Mouse (Mus musculus) cerebral cortex, adult 2 months (tissue): ENCODE data around the gene Ncbp3.

Source experiments
- WGBS: fragments of 180-500 bp; shearing (Covaris S2); methylation state at CpG from one replicate; pipeline ENCODE4 v1.1.7; 2018; 5-methylcytosine and 5-hydroxymethylcytosine counted together

Ncbp3 gene

DNA sequence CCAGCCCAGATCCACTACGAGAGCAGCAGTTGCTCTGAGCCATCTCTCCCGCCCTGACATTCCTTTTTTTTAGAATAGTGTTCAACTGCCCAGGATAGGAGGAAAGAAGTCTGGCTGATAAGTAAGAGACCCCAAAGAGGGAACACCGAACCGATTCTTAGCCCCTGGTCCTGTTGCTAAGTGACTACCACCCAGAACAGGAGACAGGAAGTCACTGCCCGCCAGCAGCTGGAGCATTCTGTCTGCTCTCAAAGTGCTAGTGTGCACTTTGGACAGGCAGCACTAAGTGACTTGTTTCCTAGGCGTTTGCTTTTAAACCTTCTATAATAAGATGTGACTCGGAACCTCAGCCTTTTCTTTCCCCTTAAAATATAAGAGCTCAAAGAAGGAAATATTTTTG, 37.8 kb downstream of the Ncbp3 start:
- 34% methylated on average over 7 of the region's 7 CpGs for WGBS

DNA sequence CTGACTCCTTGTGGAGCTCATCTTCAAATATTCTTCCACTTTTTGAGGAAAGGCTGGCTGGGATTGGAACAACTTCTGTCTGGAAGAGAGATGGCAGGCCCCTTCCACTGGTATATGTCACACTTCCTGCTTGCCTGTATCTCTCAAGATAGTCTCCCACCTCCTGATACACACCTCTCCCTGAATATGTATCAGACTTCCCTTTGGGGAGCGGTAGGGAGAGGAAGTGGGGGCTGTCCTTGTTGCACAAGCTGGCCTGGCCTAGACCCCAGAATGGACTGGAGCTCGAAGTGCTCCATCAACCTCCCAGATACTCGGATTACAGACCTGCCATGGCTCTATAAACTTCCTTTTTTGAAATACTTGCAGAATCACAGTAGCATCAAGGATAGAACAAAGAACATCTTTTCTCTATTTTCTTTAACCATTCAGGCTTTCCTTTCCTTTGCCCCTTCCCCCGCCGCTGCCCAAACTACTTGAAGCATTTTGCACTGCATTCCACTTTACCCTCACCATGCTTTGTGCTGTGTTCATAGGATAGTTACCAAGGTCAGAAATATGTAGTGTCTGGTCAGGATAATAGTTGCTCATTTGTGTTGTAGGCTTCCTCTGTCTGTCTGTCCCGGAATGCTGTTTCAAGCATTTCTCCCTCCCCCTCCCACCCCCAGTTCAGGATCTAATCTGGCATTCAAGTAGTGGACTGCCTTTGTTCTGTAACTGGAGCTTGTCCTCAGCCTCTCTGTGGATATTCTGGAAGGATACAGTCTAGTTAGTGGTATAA, 40.3 kb downstream of the Ncbp3 start:
- 46% methylated on average over 6 of the region's 6 CpGs for WGBS

DNA sequence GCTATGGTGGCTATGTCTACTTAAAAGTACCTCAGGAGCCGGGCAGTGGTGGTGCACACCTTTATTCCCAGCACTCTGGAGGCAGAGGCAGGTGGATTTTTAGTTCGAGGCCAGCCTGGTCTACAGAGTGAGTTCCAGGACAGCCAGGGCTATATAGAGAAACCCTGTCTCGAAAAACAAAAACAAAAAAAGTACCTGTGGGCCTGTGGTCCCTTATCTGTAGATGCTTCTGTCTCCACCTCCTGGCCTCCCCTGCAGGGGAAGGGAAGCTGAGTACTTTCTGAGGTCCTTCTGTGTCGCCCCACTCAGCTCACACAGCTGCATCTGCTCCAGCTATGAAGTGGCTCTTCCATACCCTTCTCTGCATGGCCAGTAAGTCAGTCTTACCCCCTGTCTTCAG, 42.7 kb downstream of the Ncbp3 start, which contains the start of gene Itgae:
Itgae (plus strand) TSS at position 301 of the 400 bp plus-strand sequence.
- 92% methylated on average over 4 of the region's 4 CpGs for WGBS

DNA sequence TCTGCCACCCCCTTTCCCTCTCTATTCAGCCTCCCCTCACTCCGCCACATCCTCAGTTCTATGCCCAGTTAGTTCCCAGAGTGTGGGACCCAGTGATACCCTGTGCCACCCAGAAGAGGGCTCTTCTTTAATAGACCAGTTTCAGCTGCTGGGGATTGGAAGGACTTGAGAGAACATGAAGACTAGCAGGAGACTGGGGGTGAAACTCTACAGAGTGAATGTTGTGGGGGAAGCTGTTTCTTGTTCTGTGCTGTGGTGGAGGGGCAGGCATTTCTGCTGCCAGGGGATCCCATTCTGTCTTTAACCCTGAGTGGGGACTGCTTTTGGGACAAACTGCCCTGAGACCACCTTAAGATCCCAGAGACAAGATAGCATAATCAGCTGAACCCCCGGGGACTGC, 43.2 kb downstream of the Ncbp3 start:
- 84% methylated on average over 2 of the region's 2 CpGs for WGBS

DNA sequence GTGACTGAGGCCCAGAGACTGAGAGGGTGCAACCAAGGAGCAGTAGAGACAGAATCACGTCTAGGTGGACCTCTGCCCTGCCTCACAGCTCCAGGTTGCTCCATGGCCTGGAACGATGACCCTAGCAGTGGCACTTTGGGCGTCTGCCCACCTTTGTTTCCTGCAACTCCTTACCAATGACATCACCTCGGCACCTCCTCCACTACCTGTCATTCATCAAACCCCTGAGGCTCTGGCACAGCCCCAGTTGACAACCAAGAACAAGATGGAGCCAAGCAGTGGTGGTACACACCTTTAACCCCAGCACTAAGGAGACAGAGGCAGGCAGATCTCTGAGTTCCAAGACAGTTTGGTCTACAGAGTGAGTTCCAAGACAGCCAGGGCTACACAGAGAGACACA, 44.5 kb downstream of the Ncbp3 start:
- 83% methylated on average over 4 of the region's 4 CpGs for WGBS

DNA sequence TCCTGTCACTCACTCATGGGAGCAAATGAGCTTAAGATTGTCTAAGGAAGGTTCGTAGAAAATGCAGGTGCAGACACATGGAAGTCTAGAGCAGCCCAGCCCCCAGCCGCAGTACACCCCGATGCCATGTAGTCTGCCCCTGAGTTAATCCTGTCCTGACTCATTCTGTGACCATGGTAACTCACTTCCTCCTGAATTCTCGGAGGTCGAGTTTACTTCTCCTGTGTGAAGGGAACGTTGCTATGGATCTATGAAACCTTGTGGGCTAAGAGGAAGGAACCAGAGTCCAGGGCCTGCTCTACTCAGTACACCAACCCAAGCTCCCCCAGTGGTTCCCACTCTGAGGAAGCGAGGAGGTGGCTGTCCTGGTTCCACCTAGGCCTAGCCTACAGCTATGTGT, 45.3 kb downstream of the Ncbp3 start:
- WGBS = 62% methylated on average over 7 of the region's 7 CpGs

DNA sequence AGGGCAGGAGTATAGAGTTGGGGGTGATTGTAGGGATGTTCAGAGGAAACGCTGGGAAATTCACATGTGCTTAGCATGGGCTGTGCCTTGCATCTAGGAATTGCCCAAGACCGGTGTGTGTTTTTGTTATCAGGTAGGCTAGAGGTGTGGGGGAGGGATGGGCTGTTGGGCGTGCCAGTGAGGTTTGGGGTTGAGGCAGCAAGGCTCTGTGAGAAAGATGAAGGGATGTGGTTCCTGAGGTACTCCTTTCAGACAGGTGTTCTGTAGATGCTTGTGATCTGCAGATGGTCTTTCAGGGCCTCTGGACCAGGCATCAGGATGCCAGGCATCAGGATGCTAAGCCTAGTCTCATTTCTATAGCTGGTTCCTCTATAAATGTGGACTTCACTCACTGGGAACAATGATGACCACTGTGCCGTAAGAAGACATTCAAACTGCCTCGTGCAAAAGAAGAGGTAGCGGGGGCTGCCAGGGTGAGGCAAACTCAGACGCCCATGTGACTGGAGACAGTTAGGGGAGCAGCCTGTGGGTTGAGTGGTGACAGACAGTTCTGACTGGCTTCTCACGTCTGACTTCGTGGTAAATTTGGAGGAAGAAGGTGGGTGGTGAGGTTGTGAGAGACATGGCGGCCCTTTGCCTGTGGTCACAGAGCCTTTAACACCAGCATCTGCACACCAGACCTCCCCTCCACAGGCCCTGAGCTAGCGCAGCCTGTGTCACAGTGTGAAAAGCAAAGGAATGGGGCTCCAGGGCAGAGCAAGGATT, 46.8 kb downstream of the Ncbp3 start:
- WGBS = 77% methylated on average over 11 of the region's 11 CpGs

DNA sequence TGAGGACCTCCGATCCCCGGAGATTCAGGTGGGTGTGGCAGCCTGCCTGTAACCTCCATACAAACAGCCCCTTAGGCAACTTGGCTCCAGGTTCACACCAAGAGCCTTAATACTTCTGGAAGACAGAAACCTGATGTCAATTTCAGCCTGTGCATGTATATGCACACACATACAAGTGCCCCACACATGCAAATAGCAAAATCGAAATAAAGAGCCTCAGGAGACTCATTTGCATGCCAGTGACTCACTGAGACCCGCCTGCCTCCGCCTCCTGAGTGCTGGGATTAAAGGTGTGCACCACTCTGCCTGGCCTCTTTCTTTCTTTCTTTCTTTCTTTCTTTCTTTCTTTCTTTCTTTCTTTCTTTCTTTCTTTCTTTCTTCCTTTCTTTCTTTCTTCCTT, 51.3 kb downstream of the Ncbp3 start:
- WGBS = 46% methylated on average over 5 of the region's 5 CpGs

DNA sequence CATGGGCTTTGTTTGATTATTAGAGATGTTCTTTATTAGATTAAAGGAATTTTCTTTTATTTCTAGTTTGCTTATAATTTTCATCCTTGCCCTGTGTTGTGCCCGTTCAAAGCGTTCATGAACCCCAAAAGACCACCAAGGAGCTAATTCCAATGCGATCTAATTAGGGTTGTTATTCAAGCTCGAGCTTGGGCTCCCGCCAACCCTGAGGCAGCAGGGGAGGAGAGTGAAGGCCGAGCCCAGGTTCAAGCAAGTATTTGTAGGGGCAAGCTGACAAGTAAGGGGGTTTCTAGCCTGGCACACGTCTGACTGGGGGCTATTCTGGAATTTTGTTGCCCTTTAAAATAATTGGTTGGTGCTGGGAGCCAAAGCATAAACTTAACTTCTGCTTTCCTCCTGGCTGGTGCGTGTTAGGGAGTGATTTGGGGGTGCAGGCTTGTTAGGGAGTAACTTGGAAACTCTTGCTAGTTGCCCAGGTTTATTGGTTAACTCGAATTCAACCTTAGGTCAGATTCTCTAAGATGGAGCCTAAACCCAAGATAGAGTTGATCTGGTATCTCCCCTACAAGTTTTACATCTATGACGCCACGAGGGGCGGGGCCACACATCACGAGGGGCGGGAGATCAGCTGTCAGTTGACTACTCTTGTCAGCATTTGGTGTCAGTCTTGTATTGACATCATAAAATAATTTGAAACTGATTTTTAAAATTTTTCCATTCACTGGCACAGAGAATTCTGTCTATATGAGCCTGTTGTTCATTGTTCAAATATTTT, 52.6 kb downstream of the Ncbp3 start:
- 60% methylated on average over 14 of the region's 14 CpGs for WGBS

DNA sequence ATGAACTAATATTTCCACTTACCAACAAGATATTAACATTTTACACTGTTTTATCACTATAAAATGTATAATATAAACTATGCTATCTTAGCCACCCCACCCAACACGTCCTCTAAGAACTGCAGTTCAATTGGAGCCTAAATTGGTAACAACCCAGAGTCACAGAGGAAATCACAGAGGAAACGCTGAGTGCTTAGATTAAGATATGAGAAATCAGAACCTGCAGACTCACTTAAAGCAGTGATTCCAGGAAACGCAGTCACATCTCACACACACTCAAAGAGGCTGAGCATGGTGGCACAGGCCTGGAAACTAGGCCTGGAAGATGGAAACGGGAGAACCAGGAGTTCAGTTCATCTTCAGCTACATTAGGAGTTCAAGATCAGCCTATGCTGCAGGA, 53.7 kb downstream of the Ncbp3 start:
- 86% methylated on average over 4 of the region's 4 CpGs for WGBS

DNA sequence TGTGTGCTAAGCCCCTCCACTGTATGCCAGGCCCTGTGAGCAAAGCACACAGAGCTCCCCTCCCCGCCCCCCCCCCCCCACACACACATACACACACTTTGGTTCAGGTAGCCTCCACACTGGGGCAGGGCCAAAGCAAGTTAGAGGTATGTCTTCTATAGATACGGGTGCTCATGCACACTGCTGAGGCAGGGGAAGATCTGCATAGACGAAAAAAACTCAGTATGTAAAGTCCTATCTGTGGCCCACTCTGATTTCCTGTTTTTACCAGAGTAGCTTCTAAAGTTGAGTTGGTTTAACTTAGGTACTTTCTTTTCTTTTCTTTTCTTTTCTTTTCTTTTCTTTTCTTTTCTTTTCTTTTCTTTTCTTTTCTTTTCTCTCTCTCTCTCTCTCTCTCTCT, 57.7 kb downstream of the Ncbp3 start:
- WGBS = 66% methylated on average over 3 of the region's 3 CpGs

DNA sequence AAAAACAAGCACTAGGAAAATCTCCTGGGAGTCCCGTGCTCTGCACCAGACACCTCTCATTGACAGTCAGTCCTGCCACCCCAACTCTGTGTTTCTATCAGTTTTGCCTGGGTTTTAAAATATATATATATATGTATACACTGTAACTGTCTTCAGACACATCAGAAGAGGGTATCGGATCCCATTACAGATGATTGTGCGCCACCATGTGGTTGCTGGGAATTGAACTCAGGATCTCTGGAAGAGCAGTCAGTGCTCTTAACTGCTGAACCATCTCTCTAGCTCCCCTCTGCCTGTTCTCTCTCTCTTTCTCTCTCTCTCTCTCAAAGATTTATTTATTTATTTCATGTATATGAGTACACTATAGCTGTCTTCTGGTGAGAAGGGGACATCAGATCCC, 59.8 kb downstream of the Ncbp3 start:
- 31% methylated on average over 3 of the region's 3 CpGs for WGBS

DNA sequence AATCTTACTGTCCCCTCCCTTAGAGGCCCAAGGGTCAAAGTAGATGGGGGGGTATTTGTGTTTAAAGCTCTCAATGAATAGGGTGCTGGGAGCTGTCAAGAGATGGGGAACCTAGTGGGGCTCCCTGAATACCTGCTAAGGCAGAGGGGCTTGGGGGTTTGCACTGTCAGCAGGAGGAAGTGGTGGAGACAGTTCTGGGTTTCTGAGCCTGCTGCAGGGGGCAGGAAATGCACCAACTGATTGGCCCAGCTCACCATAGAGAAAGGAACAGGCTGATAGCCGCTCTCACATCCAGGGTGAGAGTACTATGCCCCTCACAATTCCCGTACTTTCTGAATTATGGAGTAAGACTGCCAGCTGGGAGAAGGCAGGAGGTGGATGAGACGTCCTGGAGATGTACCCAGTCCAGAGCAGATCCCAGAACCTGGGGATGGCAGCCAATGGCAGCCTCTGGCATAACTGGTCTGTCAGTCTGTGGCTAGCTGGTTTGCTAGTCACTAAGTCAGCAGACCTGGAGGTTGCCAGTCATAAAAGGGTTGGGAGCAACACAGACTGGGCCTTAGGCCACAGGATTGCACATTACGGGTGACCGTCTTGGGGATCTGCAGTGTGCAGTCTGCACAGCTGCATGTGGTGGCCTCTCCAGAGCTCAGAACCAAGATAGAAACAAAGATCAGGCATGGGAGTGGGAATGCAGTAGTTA, 60.8 kb downstream of the Ncbp3 start:
- 79% methylated on average over 5 of the region's 5 CpGs for WGBS

DNA sequence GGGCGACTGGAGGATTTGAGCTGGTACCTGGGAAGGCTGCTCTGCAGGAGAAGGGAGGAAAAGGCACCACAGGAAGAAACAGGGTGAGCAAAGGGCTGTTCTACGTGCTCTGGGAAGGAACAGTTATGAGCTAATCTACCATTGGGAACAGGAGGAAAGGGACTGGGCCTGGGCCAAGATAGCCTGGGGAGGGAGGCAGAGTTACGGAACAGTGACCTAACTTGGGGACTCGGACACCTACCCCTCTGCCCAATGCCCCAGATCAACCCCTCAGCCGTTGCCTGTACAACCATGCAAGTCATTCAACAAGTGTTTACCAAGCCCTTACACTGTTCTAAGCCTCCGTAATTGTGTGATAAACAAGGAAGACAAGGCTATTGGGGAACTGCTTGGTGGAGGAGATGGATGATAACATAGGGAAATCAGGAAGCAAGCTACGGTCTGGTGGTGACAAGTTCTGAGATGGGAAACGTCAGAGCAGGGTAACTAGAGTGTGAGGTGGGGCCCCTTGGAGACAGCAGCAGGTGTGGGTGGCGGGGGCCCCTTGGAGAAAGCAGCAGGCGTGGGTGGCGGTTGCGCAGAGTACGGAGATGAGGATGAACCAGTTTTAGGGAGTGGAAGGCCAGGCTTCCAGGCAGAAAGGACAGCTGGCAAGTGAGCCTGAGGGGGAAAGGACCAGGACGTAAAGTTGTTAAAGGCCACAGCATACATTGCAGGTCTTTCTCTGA, 61.5 kb downstream of the Ncbp3 start:
- 76% methylated on average over 14 of the region's 14 CpGs for WGBS

DNA sequence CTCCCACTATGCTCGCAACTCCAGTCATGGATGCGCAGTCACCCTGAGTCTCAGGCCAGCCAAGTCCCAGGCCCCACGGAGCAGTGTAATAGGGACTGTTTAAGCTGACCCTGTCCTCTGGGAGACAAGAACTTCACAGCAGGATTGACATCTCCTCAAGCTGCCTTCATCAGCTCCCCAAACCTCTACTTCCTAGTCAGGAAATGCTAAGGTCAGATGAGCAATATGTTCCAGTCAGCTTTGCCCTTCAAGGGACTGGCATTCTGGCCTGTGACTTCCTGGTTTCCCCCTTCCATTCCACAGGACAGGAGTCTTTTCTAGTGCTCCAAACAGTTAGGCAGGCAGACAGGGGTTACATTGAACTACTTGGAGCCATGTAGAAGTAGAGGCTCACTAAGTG, 62.4 kb downstream of the Ncbp3 start:
- WGBS = 88% methylated on average over 3 of the region's 3 CpGs

DNA sequence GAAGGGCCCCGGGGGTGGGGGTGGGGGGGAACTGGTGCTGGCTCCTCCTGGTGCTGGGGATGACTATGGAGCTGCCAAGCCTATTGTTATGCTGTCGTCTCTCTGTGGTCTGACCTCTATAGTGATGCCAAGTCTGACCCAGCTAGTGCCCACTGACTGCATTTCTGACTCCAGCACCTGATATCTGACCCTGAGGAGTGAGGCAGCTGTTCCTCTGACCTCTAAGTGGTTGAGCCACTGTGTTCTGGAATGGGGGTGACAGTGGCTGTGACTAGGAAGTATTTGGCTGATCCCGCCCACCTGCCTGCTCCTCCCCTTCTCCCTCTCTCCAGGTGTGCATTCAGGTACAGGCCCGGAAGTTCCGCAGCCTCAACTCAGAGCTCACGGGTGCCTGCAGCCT, 63.8 kb downstream of the Ncbp3 start:
- 79% methylated on average over 6 of the region's 6 CpGs for WGBS

DNA sequence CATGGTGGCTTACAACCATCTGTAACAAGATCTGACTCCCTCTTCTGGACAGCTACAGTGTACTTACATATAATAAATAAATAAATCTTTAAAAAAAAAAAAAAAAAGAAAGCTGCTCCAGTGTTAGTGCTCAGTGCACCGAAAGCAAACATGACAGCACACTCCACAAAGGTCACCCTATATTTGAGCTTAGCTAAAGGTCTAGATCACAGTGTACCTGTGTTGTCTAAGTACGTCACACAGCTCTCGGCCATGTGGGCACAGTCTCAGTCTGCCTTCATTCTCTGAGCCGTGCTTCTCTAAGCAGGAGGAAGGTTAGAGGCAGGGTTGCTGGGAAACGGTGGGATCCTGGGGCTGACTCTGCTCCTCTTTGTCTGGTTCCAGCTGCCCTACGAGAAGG, 78.9 kb downstream of the Ncbp3 start:
- WGBS = 93% methylated on average over 6 of the region's 6 CpGs

DNA sequence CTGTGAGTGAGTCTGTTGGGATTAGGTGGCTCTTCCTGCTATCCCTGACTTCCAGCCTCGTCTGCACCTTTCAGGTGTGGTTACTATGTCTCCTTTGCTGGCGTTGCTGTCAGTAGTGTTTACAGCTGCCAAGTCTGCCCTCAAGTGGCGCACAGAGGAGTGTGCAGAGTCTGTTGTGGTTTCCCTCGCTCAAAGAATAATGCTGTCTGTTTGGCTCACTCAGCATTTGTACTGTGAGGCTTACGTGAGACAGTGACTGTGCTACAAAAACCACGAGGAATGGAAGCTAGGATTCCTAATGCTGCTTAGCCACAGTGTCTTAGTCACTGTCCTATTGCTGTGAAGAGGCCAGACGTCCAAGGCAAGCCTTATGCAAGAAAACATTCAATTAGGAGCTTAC, 83.4 kb downstream of the Ncbp3 start:
- WGBS = 49% methylated on average over 7 of the region's 7 CpGs

DNA sequence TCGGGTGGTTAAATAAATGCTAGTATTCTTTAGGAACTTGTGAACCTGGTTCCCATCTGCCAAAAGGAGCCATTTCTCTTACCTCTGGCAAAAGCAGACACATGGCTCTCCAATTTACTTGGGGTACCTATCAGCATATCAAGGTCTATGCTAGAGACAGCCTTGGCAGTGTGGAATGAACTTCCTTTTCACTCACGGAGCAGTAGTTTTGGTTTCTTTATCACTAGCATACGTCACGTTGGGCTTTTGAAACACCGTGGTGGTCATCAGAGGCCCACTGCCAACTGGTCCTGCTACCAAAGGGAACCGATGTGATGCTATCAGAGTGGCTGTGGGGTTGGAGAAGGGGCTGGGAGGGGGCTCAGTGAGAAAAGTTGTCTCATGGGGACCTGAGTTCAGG, 85.4 kb downstream of the Ncbp3 start:
- 92% methylated on average over 6 of the region's 6 CpGs for WGBS

DNA sequence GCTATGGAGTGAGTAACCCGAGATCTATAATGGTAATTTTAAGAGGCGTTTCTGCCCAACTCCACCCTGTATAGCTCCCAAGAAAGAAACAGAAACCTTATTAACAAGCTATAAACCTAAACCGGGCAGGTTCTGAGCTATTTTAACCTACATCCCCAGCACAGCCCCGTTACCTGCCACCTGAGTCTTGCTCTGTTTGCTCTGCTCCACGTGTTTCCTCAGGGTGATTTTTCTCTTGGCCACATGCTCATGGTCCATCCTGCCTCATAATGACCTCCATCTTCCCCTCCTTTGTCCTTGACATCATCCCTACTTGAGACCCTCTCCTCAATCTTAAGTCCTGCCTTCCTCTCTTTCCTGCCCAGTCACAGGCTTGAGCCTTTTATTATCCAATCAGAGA, 86.6 kb downstream of the Ncbp3 start:
- WGBS = 88% methylated on average over 5 of the region's 5 CpGs

DNA sequence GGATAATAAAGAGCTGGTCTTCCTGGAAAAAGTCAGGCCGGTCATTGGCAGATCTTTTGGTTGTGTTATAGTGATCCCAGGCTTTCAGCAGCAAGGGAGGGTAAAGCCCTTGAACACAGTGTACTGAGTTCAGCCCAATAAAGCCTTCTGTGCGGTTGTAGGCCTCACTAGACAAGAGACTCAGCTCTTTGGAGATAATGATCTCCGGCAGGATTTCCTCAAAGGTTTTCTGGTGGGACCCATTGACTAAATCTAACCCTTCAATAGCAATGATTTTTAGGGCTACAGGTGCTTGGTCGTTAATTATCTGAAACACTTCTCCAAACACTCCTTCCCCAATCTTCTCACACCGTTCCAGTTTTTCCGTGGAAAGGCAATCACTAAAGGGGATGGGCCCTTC, 89.0 kb downstream of the Ncbp3 start:
- 77% methylated on average over 6 of the region's 6 CpGs for WGBS
